Mouse (Mus musculus): ENCODE measurements around the gene Gadd45gip1. TPM values are rescaled to one million over a fixed set of nuclear protein-coding genes. Genes with fewer than 3 reads are reported as not detected.

Gadd45gip1 gene
- polyA plus RNA-seq, 1 experiment, result 52.9 TPM

- DNase-seq, result no peak
- H3K4me1 ChIP-seq (replicated peaks; ENCODE audit: control insufficient read depth, insufficient read depth, low read length), result peaks cover 4% of the 10 kb centered on the region
- H3K4me3 ChIP-seq (ENCODE audit: control insufficient read depth, insufficient read depth, low read length), result no peak overlapping the region
- no peaks in the 10 kb centered on the region for H3K27me3 ChIP-seq (ENCODE audit: control insufficient read depth, insufficient read depth, low read length)
- no peak overlapping the region for H3K27ac ChIP-seq (ENCODE audit: control insufficient read depth, insufficient read depth, low read length)
- WGBS, result 95% methylated on average over 5 of the region's 5 CpGs
- TF ChIP-seq CTCF (IDR thresholded peaks at IDR 0.05; ENCODE audit: borderline replicate concordance, control insufficient read depth, extremely low read depth, insufficient read depth, low read length, poor library complexity) (no peak), POLR2A (IDR thresholded peaks at IDR 0.05; ENCODE audit: control insufficient read depth, extremely low read depth, insufficient read depth, low read length, poor library complexity) (no peak)
- peaks cover 51% of the 10 kb centered on the region for H3K36me3 ChIP-seq (ENCODE audit: control insufficient read depth, insufficient read depth, low read length)
These were observed 7.2 kb downstream of the Gadd45gip1 start for GRCm38 (mm10) chr8:84838513-84838912.

- Histone ChIP-seq H3K27me3 (ENCODE audit: control insufficient read depth, insufficient read depth, low read length) (no peaks in the 10 kb centered on the region), H3K27ac (ENCODE audit: control insufficient read depth, insufficient read depth, low read length) (no peak overlapping the region), H3K36me3 (ENCODE audit: control insufficient read depth, insufficient read depth, low read length) (peaks cover 53% of the 10 kb centered on the region), H3K4me1 (replicated peaks; ENCODE audit: control insufficient read depth, insufficient read depth, low read length) (peaks cover 4% of the 10 kb centered on the region; the same call in 1 of the 2 replicates), H3K4me3 (ENCODE audit: control insufficient read depth, insufficient read depth, low read length) (no peak overlapping the region)
- 68% methylated on average over 2 of the region's 2 CpGs for WGBS
- TF ChIP-seq POLR2A (IDR thresholded peaks at IDR 0.05; ENCODE audit: control insufficient read depth, extremely low read depth, insufficient read depth, low read length, poor library complexity), result no peak
- no peak for TF ChIP-seq CTCF (IDR thresholded peaks at IDR 0.05; ENCODE audit: borderline replicate concordance, control insufficient read depth, extremely low read depth, insufficient read depth, low read length, poor library complexity)
- no peak for DNase-seq
These were observed 8.1 kb downstream of the Gadd45gip1 start for GRCm38 (mm10) chr8:84839411-84839810.

- Histone ChIP-seq H3K36me3 (ENCODE audit: control insufficient read depth, insufficient read depth, low read length) (peaks cover 53% of the 10 kb centered on the region), H3K4me1 (replicated peaks; ENCODE audit: control insufficient read depth, insufficient read depth, low read length) (peaks cover 4% of the 10 kb centered on the region; the same call in 1 of the 2 replicates), H3K4me3 (ENCODE audit: control insufficient read depth, insufficient read depth, low read length) (peak overlapping the region; percentile 67), H3K27me3 (ENCODE audit: control insufficient read depth, insufficient read depth, low read length) (no peaks in the 10 kb centered on the region), H3K27ac (ENCODE audit: control insufficient read depth, insufficient read depth, low read length) (no peak overlapping the region)
- TF ChIP-seq POLR2A (IDR thresholded peaks at IDR 0.05; ENCODE audit: control insufficient read depth, extremely low read depth, insufficient read depth, low read length, poor library complexity) (no peak), CTCF (IDR thresholded peaks at IDR 0.05; ENCODE audit: borderline replicate concordance, control insufficient read depth, extremely low read depth, insufficient read depth, low read length, poor library complexity) (no peak)
- DNase-seq, result no peak
- 2% methylated on average over 7 of the region's 7 CpGs for whole genome bisulfite sequencing
These were observed 8.5 kb downstream of the Gadd45gip1 start for GRCm38 (mm10) chr8:84839875-84840247.

- no peaks in the 10 kb centered on the region for H3K27me3 ChIP-seq (ENCODE audit: control insufficient read depth, insufficient read depth, low read length)
- TF ChIP-seq CTCF (IDR thresholded peaks at IDR 0.05; ENCODE audit: borderline replicate concordance, control insufficient read depth, extremely low read depth, insufficient read depth, low read length, poor library complexity) (no peak), POLR2A (IDR thresholded peaks at IDR 0.05; ENCODE audit: control insufficient read depth, extremely low read depth, insufficient read depth, low read length, poor library complexity) (peak; percentile 60; the same call in 1 of the 2 replicates)
- peaks cover 47% of the 10 kb centered on the region for H3K36me3 ChIP-seq (ENCODE audit: control insufficient read depth, insufficient read depth, low read length)
- peak; percentile 89 for DNase-seq
- H3K4me1 ChIP-seq (replicated peaks; ENCODE audit: control insufficient read depth, insufficient read depth, low read length), result peaks cover 4% of the 10 kb centered on the region; the same call in 1 of the 2 replicates
- H3K4me3 ChIP-seq (ENCODE audit: control insufficient read depth, insufficient read depth, low read length), result peak within 1 kb of the TSS; percentile 67
- H3K27ac ChIP-seq (ENCODE audit: control insufficient read depth, insufficient read depth, low read length), result no peak within 1 kb of the TSS
- WGBS, result under 1% methylated on average over 55 of the region's 55 CpGs
These were observed 9.1 kb downstream of the Gadd45gip1 start, which contains the start of gene Rad23a for GRCm38 (mm10) chr8:84840248-84840999. Rad23a (minus strand) TSS chr8:84840665.

- H3K36me3 ChIP-seq (ENCODE audit: control insufficient read depth, insufficient read depth, low read length), result peaks cover 37% of the 10 kb centered on the region
- DNase-seq, result no peak
- no peaks in the 10 kb centered on the region for H3K27me3 ChIP-seq (ENCODE audit: control insufficient read depth, insufficient read depth, low read length)
- H3K4me1 ChIP-seq (replicated peaks; ENCODE audit: control insufficient read depth, insufficient read depth, low read length), result peaks cover 10% of the 10 kb centered on the region
- TF ChIP-seq POLR2A (IDR thresholded peaks at IDR 0.05; ENCODE audit: control insufficient read depth, extremely low read depth, insufficient read depth, low read length, poor library complexity) (no peak), CTCF (IDR thresholded peaks at IDR 0.05; ENCODE audit: borderline replicate concordance, control insufficient read depth, extremely low read depth, insufficient read depth, low read length, poor library complexity) (no peak)
- H3K4me3 ChIP-seq (ENCODE audit: control insufficient read depth, insufficient read depth, low read length), result no peak overlapping the region
- H3K27ac ChIP-seq (ENCODE audit: control insufficient read depth, insufficient read depth, low read length), result no peak overlapping the region
- WGBS, result 96% methylated on average over 1 of the region's 1 CpGs
These were observed 10.2 kb downstream of the Gadd45gip1 start for GRCm38 (mm10) chr8:84841514-84841913.

- Histone ChIP-seq H3K27ac (ENCODE audit: control insufficient read depth, insufficient read depth, low read length) (no peak overlapping the region), H3K4me3 (ENCODE audit: control insufficient read depth, insufficient read depth, low read length) (no peak overlapping the region), H3K27me3 (ENCODE audit: control insufficient read depth, insufficient read depth, low read length) (no peaks in the 10 kb centered on the region), H3K4me1 (replicated peaks; ENCODE audit: control insufficient read depth, insufficient read depth, low read length) (peaks cover 18% of the 10 kb centered on the region), H3K36me3 (ENCODE audit: control insufficient read depth, insufficient read depth, low read length) (peaks cover 25% of the 10 kb centered on the region)
- WGBS, result 91% methylated on average over 9 of the region's 9 CpGs
- no peak for DNase-seq
- TF ChIP-seq POLR2A (IDR thresholded peaks at IDR 0.05; ENCODE audit: control insufficient read depth, extremely low read depth, insufficient read depth, low read length, poor library complexity), result no peak
- TF ChIP-seq CTCF (IDR thresholded peaks at IDR 0.05; ENCODE audit: borderline replicate concordance, control insufficient read depth, extremely low read depth, insufficient read depth, low read length, poor library complexity), result no peak
These were observed 13.2 kb downstream of the Gadd45gip1 start for GRCm38 (mm10) chr8:84844397-84845070.

All from thymus, adult 2 months (tissue).